Mouse (Mus musculus) cerebral cortex, adult 2 months (tissue): ENCODE results near the gene Angel1.

Experiments
- WGBS: fragments of 180-500 bp; shearing (Covaris S2); methylation state at CpG from one replicate; pipeline ENCODE4 v1.1.7; 2018; 5-methylcytosine and 5-hydroxymethylcytosine counted together

The Angel1 gene

DNA sequence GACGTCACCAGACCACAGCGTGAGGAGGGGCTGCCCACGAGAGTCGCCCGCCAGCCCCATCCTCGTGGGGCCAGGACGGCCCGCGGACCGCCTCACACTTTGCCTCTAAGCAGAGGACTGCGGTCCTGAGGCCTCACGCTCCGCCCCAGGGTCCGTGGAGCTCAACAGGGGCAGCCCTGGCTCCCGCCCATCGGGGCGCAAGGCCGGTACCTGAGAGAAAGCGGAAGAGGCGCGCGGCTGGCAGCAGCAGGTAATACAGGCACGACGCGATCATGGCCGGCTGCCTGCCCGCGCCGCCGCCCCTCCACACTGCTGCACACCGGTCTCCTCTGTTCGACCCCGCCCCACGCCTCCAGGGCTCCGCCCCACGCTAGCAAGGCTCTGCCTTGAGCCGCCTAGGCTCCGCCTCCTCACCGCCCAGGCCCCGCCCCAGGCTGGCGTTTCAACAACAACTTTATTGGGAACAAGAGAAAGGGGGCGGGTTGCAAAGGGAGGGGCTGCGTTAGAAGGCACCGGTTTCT lies at the start of gene Angel1:
Angel1 (minus strand) TSS at position 341 of the 521 bp plus-strand sequence.
- WGBS = 2% methylated on average over 44 of the region's 44 CpGs

DNA sequence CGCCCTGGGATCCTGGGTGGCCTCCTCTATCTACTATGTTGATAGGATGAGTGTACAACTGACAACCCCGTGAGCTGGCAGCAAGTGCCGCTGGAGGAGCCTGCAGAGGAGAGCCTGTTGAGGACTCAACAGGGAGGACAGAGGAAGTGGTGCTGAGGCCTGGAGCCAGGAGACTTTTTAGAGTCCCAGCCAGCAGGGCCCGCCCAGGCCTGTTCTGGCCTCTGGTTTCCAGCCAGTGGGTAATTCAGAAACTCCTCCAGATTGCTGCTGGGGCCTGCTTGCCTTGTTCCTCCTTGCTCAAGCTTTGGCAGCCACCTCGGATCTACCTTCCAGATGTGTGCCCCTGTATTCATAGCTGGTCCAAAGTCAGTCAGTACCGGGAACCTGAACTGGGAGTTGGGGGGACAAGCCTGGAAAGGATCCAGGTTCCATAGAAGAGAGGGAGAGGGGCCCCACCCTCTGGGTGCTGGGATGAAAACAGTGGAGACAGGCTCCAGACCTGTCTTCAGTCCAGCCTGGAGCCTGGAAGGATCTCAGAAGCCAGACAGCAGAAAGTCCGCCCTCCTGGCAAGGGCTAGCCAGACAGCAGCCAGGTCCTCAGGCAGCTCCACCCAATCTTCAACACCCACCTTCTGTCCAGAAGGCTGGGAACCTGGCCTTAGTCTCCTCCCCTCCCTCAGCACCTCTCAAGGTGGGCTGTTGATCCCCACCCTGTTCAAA lies 49.5 kb upstream of the Angel1 start:
- WGBS = 62% methylated on average over 7 of the region's 7 CpGs

DNA sequence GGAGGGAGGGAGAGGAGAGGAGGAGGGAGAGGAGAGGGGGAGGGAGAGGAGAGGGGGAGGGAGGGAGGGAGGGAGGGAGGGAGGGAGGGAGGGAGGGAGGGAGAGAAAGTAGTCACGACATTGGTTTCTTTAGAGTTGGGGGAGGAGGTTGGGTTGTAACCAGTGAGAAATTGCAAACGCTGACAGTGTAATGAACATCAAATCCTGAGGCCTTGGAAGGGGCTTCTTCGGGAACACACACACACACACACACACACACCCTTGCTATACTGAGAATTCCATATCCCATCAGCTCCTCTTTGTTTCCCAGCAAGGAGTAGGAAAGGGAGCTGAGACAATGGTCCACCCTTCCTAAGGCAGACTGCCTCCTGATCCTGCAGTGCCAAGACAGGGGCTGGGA lies 46.3 kb upstream of the Angel1 start:
- WGBS = 30% methylated on average over 3 of the region's 3 CpGs

DNA sequence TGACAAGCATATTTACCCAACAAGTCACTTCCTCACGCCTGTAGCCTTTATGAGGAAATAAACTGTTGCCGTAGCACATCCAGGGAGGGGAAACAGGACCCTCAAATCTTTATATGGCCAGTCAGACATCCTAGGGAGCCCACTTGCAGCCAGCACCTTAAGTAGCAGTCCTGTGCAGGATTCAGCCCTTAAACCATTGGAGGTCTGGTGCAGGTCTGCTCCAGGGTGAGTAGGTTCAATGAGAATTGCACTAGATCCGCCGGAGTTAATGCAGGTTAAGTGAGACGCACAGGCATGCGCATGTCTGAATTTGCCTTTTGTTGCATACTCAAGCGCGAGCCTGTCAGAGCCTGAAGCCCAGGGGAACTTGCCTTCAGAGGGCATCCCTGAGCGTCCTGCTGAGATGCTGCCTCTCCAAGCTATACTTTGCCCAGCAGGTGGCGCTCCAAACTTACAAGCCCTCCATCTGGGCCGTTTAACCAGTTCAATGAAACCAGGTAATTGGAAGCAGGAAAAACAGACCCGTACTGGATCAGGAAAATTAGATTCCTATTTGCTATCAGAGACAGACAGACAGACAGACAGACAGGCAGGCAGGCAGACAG lies 45.7 kb upstream of the Angel1 start:
- WGBS = 11% methylated on average over 12 of the region's 12 CpGs

DNA sequence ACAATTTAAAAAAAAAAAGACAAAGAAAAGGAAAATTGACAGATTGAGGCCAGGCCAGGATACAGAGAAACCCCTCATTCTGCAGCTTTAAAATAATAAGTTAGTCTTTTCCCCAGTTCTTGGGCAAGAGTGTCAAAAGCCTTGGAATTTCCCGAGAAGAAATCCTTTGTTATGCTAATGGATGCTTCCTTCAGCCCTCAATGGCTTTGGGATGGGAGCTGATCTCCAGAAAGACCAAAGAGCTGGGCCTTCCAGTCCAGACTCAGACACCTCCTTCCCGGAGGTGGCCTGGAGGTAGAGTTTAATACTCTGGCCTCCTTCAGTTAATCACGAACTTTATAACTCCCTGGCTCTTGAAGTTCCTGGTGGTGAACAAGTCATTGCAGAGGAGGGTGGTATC lies 44.7 kb upstream of the Angel1 start:
- WGBS = 39% methylated on average over 3 of the region's 3 CpGs

DNA sequence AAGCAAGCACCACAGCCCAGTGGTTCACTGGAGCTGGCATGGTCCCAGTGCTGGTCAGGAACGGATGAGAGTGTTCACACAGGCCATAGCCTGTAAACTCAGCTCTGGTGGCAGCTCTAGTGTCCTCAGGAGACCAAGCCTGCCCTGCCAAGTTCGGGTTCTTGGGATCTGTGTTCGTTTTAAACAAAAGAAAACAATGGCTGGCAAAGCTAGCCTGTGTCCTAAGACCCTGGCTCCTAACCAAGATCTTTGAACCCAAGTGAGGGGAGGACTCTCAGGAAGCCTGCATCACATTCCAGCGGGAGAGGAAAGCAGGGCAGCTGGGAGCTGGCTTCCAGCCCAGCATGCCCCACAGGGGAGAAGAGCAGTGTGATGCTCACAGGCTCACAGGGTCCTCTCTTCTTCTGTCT lies 44.0 kb upstream of the Angel1 start:
- 28% methylated on average over 4 of the region's 4 CpGs for WGBS

DNA sequence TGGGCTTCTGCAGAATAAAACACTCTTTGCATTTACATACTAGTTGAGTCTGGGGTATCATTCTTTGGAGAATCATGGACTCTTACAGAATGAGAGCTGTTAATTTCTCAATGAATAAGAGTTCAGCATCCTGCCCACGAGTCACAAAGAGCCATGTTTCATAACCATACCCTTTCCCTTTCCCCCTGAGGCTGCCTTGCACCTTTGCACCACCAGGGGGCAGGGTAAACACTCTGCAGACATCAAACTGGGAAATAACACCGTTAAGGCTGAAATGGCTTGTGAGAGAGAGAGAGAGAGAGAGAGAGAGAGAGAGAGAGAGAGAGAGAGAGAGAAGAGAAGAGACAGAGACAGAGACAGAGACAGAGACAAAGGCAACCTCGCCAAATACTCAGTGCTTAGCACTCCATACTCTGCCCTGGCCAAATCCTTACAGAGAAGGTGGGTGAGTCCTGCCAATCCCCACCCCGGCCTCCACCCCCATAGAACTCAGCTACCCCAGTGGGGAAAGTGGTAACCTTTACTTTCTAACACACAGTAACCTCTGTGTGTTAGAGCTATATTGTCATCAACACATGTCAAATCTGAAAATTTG lies 42.8 kb upstream of the Angel1 start:
- 35% methylated on average over 4 of the region's 4 CpGs for WGBS

DNA sequence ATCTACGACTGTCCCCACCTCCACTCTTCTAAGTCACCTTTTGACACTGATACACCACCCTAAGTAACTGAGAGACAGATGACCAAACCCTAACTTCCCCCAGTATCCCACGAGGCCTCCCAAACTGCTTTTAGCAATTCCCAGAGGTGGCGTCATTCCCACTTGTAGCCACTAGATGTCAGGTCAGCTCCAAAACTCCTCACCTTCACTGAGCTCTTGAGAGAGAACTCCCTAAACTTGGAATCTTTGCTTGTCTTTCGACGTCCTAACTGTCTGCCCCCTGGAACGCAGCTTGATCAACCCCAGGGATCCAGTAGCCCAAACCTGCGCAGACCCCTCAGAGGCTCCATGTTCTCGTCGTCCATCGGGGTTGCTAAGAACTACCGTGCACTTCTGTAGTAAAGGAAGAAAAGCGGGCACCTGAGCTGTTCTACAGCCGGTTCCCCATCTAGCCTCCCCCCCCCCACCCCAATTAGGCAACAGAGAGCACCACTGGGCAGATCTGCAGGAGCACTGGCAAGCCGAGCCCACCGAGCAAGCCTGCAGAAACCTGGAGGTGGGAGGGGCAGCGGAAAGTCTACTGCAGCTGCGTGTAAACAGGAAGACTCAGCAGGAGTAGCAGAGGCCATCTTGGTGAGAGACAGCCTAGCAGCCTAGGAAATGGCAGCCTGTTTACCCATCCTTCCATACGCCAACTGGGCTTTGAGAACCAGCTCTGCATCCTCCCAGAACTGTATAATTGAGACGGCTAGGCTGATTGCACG lies 41.8 kb upstream of the Angel1 start:
- WGBS = 33% methylated on average over 20 of the region's 20 CpGs

DNA sequence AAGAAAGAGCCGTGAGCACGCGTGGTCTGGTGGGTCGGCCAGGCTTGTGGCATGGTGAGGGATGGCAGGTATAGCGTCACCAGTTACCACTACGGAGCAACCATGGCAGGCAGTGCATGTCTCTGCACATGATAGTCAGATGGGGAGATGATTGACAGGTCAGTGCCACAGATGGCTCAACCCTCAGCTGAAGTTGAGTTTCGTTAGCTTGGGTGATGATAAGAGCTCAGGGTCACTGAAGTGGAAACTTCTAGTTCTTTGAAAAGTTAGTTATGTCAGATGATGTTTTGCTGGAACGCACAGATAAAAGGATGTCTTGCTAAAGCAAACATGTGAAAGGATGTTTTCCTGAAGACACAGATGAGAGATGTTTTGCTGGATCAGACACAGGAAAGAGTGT lies 40.2 kb upstream of the Angel1 start:
- WGBS = 90% methylated on average over 8 of the region's 8 CpGs

DNA sequence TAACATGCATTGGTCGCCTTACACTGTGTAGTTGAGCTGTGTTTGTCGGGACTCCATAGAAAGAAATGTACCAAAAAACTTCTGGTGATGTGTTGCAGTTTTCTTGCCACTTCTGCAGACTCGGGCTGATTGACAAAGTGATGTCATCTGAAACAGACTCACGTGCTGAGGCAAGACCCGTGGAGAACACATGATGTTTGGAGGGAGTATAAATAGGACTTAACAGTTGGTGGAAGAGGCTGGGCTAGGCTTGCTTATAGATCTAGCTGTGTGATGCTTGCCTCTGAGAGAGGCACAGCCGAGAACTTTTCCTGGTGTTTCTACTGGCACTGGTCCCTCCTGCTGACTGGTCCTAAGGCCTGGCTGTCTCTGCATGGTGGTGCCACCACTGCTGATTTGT lies 37.8 kb upstream of the Angel1 start:
- WGBS = 40% methylated on average over 6 of the region's 6 CpGs

DNA sequence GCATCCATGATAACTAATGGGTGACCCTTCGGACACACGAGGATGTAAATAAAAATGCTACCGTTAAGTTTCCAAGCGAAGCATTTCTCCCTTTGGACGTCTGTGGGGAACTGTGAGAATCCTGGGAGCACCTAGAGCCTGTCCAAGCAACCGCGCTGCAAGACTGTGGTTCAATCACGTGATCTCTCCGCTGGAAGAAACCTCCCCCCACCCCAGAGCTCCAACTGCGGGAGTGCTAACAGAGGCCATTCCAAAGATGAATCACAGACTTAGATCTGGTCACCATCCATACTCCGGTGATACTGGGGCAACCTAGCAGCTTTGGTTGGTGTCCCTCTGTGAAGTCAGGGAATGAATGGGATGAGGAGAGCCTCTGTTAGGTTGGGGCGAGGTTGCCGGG lies 34.8 kb upstream of the Angel1 start:
- WGBS = 82% methylated on average over 13 of the region's 13 CpGs

DNA sequence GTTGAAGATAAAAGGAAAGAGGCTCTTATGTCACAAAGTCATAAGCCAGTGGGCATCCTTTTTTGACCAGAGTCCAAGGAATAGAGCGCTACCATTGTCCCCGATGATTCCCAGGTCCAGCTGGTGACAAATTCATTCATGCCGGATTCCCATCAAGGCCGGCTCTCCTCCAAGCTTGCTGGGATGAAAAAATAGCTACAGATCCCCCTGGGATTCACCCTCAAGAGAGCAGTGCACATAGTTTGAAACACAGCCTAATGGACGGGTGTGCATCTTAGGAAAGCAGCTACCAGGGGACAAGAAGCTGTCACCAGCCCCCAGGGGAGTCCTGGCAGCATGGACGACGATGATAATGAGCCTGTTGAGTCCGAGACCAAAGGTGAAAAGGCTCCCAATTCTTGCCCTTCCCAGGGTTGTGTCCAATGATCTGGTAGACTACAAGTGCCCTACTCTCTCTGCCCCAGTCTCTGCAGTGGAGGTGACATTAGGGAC lies 8.1 kb upstream of the Angel1 start, which contains the start of gene Lrrc74a:
Lrrc74a (plus strand) TSS at position 51 of the 492 bp plus-strand sequence.
- WGBS = 81% methylated on average over 8 of the region's 8 CpGs

DNA sequence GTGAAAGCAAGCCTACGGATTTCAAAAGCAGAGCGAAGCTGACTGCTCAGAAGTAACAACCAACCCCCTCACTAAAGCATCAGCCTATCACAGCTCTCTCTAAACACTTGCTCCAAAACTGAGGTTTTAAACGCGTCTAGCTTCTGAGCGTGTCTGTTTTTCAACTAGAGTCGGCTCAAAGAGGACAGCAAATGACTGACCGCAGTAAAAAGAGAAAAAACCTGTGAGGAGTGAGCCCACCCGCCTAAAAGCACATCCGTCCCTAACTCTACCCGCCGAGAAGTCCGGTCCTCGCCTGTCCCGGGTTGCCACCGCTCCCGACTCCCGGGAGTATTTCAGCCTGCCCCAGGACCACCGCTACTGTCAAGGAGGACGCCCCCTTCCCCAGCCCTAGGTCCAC lies 554 bp downstream of the Angel1 start:
- under 1% methylated on average over 19 of the region's 19 CpGs for WGBS

DNA sequence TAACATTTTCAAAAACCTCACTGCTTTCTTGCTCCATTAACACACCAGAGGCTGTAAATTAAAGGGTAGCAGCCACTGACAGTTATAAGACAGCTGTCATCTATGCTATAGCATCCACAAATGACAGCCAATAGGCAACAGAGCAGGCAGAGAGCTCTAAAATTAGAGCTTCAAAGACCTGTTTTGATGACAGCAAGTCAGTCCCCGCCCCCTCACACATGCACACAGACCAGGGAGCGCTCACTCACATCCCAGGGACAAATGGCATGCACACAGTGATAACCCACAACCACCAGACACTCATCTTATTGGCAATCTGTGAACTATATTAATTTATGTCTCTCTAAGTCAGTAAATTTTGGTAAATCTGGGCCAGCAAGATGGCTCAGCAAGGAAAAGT lies 2.0 kb downstream of the Angel1 start:
- 75% methylated on average over 2 of the region's 2 CpGs for WGBS

DNA sequence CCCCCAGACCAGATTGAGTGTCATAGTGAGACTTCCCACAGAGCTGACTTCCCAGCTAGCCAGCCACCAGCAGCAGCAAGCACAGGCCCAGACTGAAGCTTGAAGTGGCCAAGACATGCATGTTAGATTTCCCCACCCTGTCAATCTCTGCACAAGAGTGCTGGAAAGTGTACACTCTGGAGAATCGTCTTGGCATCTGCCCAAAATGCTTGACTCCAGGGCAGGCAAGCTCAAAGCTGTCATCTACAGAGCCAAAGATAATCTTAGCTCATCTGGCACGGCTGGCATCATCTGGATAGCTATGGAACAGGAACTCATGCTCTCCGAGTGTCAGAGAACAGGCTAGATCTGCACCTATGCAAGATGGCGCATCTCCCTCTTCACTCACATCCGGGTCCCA lies 4.8 kb downstream of the Angel1 start:
- WGBS = 83% methylated on average over 5 of the region's 5 CpGs

DNA sequence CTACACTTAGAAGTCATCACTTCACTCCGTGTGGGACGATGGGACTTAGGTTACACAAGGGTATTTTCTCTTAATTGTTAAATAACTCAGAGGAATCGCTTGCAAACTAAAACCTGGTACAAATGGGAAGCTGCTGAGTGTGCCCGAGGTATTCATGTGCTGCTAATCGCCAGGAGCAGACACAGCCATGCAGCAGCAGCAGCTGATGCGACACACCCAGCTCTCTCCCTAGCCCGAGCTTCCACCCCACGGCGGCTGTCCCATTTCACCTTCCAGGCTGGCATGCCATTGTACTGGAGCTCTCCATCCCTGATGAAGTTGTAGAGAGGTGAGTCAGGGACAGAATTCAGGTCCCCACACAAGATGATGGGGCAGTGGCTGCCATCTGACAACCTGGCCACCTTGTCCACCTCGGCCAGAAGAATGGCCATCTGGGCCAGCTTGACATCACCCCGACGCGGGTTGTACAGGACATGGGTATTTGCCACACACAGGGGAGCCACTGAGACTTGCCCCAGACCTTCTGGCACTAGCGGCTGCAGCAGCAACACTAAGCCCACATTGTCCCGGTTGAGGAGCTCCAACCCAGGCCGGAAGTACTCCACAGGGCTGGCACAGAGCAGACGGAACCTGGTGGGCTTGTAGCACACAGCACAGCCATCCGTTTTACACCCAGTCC lies 6.2 kb downstream of the Angel1 start:
- WGBS = 85% methylated on average over 18 of the region's 18 CpGs

DNA sequence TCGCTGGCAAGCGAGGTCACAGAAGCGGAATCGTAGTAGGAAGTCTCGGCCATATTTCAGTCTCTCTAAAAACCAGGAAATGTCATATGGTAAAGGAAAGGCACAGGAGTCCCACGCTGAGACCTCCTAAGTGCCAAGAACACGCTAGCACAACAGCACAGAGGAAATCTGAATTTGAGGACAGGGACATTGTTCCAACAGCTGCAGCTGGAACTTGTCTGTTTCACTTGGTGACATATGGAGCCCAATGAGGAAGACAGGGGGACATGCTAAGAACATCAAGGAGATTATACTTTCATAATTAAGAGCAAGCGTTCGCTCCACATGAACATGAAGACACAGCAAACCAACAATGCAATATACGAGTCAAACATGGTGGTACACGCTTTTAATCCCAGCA lies 9.3 kb downstream of the Angel1 start:
- WGBS = 93% methylated on average over 11 of the region's 11 CpGs

DNA sequence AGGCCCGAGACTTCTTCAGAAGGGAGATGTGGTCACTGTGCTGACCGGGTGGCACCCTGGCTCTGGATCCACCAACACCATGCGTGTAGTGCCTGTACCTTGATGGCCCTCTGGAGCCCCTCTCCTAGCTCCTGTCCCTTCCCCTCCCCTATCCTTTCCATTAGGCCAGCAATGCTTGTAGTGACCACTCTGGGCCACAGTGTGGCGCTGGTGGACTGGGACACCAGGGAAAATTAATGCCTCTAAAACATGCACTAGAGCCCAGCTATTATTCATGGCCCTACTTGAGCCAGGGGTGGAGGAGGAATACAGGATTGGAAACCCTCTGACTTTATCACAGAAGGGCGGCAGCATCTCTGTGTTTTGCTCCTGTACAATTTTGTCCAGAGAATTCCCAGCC lies 10.9 kb downstream of the Angel1 start:
- 55% methylated on average over 5 of the region's 5 CpGs for WGBS

DNA sequence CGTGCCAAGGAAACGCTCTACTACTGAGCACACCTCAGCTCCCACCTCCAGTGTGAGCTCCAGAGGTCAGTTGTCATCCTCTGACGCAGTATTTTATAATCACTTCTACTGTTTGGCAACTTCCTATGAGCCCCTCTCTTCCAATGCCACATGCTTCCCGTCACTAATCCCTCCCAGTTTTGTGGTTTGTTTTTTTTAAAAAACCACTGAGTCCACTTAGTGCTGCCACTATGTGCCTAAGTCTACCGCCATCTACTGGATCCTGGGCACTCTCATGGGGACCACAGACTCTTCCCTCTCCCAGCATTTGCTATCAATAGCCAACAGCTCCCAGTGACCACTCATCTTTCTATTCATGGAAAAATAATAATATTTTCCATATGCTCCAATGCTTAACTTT lies 12.2 kb downstream of the Angel1 start:
- 77% methylated on average over 5 of the region's 5 CpGs for WGBS

DNA sequence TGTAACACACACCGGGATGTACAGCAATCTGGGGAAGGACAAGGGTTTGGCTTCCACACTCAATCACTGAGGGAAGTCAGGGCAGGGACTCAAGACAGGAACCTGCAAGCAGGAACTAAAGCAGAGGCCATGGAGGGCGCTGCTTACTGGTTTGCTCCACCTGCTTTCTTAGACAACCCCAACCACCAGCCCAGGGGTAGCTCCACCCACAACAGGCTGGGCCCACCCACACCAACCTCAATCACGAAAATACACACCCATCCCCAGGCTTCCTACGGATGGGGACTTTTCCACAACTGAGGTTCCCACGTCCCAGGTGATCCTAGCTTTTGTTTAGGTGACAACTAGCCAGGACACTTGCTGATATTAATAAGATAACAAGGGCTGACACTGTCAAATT lies 20.4 kb downstream of the Angel1 start:
- WGBS = 93% methylated on average over 5 of the region's 5 CpGs

DNA sequence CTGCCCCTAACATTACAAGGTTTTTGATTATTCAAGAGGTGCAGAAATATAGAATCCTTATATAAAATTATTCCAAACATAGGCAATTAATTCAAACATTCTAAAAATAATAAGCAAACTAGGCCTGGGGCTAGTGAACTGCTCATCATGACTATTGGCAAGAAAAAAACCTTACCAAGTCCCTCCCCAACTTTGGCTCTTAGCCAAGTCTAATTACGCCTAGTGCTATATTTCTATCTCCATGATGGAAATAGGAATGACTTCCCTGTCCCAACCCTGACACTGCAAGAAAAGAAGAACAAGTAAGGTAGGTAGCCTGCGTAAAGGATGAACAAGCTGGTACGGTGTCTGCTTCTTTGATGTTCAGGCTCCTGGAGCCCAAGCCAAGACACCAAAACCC lies 23.6 kb downstream of the Angel1 start:
- WGBS = 85% methylated on average over 3 of the region's 3 CpGs

DNA sequence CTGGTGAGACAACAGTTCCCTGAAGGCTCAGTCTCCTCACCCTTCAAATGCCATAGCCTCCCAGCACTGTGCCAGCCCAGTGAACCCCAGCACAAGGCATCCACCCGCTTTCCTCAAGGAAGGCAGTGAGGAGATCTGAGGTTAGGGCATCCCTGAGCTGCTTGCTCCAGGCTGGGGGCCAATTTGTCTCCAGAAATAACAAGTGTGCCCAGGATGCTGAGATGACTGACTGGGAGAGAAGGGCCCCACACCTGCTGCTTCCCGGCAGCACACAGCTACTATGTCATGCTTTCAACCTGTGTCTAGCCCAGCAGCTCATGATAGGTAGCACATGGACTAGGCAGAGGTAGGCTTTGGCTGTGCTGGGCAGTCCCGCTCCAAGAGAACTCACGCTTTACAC lies 24.8 kb downstream of the Angel1 start:
- WGBS = 74% methylated on average over 4 of the region's 4 CpGs
